Mouse (Mus musculus): ENCODE measurements around the gene Msh6.
"Not testable (repeated sequence)": the region's sequence is repeated elsewhere in the genome, so short reads cannot be mapped to it uniquely, and the experiment has no call there.

The Msh6 gene

GRCm38 (mm10) chr17:87974629-87975228 is at the start of gene Msh6:
Msh6 (plus strand) TSS chr17:87975062.
- in situ Hi-C loops (cut with MboI; ENCODE audit: low sequenced_read_pairs): no loop called here

GRCm38 (mm10) chr17:87934326-87934725 is 40.5 kb upstream of the Msh6 start:
- in situ Hi-C loops (cut with MboI; ENCODE audit: low sequenced_read_pairs): no loop called here

GRCm38 (mm10) chr17:87934736-87935135 is 40.1 kb upstream of the Msh6 start:
- in situ Hi-C loops (cut with MboI; ENCODE audit: low sequenced_read_pairs): no loop called here

- in situ Hi-C loops (cut with MboI; ENCODE audit: low sequenced_read_pairs): no loop called here
Measured at GRCm38 (mm10) chr17:87936156-87936555, 38.7 kb upstream of the Msh6 start.

- in situ Hi-C loops (cut with MboI; ENCODE audit: low sequenced_read_pairs): loop anchor here (10.0 kb wide), 1 partner anchor 264 kb away; no protein-coding TSS in a partner anchor
Measured at GRCm38 (mm10) chr17:87948965-87949584, 25.8 kb upstream of the Msh6 start.

GRCm38 (mm10) chr17:87954618-87955124 is 20.2 kb upstream of the Msh6 start:
- in situ Hi-C loops (cut with MboI; ENCODE audit: low sequenced_read_pairs): not testable (repeated sequence)

- in situ Hi-C loops (cut with MboI; ENCODE audit: low sequenced_read_pairs): no loop called here
Measured at GRCm38 (mm10) chr17:87957096-87957840, 17.6 kb upstream of the Msh6 start.

GRCm38 (mm10) chr17:87958283-87958682 is 16.6 kb upstream of the Msh6 start:
- in situ Hi-C loops (cut with MboI; ENCODE audit: low sequenced_read_pairs): no loop called here

GRCm38 (mm10) chr17:87959406-87959805 is 15.5 kb upstream of the Msh6 start:
- in situ Hi-C loops (cut with MboI; ENCODE audit: low sequenced_read_pairs): not testable (repeated sequence)

- in situ Hi-C loops (cut with MboI; ENCODE audit: low sequenced_read_pairs): not testable (repeated sequence)
Measured at GRCm38 (mm10) chr17:87959931-87960330, 14.9 kb upstream of the Msh6 start.

GRCm38 (mm10) chr17:87963081-87964075 is 11.5 kb upstream of the Msh6 start:
- in situ Hi-C loops (cut with MboI; ENCODE audit: low sequenced_read_pairs): no loop called here

- in situ Hi-C loops (cut with MboI; ENCODE audit: low sequenced_read_pairs): not testable (repeated sequence)
Measured at GRCm38 (mm10) chr17:87968483-87968926, 6.4 kb upstream of the Msh6 start.

GRCm38 (mm10) chr17:87971696-87972591 is 2.9 kb upstream of the Msh6 start:
- in situ Hi-C loops (cut with MboI; ENCODE audit: low sequenced_read_pairs): not testable (repeated sequence)

- in situ Hi-C loops (cut with MboI; ENCODE audit: low sequenced_read_pairs): no loop called here
Measured at GRCm38 (mm10) chr17:87972856-87973255, 2.0 kb upstream of the Msh6 start.

GRCm38 (mm10) chr17:87973261-87974167 is 1.3 kb upstream of the Msh6 start:
- in situ Hi-C loops (cut with MboI; ENCODE audit: low sequenced_read_pairs): no loop called here

GRCm38 (mm10) chr17:87975229-87975853 is 479 bp downstream of the Msh6 start:
- in situ Hi-C loops (cut with MboI; ENCODE audit: low sequenced_read_pairs): no loop called here

- in situ Hi-C loops (cut with MboI; ENCODE audit: low sequenced_read_pairs): no loop called here
Measured at GRCm38 (mm10) chr17:87976154-87976806, 1.4 kb downstream of the Msh6 start.

Measured in CH12F3 (cell line).